9 mouse cellular contexts compared by ENCODE assay signal in genomic region chr5:135537326-135537725, GRCm38 (mm10). TPM values are rescaled to one million over a fixed set of nuclear protein-coding genes. Genes with fewer than 3 reads are reported as not detected.
DNase-seq lines count a peak whose midpoint lies in the region; ATAC-seq and TF ChIP-seq lines count a peak whose summit lies in the region.
"Had no signal": no experiment of that assay in that cellular context is flagged by ENCODE, and none has a peak within 500 bp of the region (broad histone marks: within the 10 kb centered on the region; RNA-seq: fewer than 3 reads in every experiment).

No protein-coding gene starts in this region.

- no peak overlapping the region for H3K4me3 ChIP-seq in kidney, adult 2 months (ENCODE audit: insufficient read depth, low read depth, low read length)
- no peak overlapping the region for H3K4me3 ChIP-seq in heart, embryonic 16.5 days (ENCODE audit: low read length)
- H3K4me3 ChIP-seq in midbrain, embryonic 16.5 days (ENCODE audit: low read depth, low read length) = no peak overlapping the region

- no peak overlapping the region for H3K9ac ChIP-seq in heart, embryonic 16.5 days (ENCODE audit: low read length)
- no peak overlapping the region for H3K9ac ChIP-seq in midbrain, embryonic 16.5 days (ENCODE audit: low read depth, low read length)

- no peak overlapping the region for H3K27ac ChIP-seq in kidney, adult 2 months (ENCODE audit: insufficient read depth, low read depth, low read length)
- H3K27ac ChIP-seq in heart, embryonic 16.5 days (ENCODE audit: low read length) = no peak overlapping the region
- no peak overlapping the region for H3K27ac ChIP-seq in midbrain, embryonic 16.5 days (ENCODE audit: low read length)

- ATAC-seq in heart, embryonic 16.5 days (replicated peaks; ENCODE audit: extremely low read depth, insufficient read depth, low FRiP score) = 0 out of 2 replicates have a peak, but pooled peaks have one; percentile 33
- no peak for ATAC-seq in cerebellum, adult (ENCODE audit: insufficient number of reproducible peaks, low FRiP score, low TSS enrichment)
- ATAC-seq in midbrain, embryonic 16.5 days = no peak

- DNase-seq in kidney, adult 2 months = peak; percentile 70
- DNase-seq in kidney, adult 18-20 months = no peak
- DNase-seq in lung, postnatal 36 days = peak; percentile 74
- DNase-seq in thymus, postnatal 0 days (ENCODE audit: low spot score) = peak; percentile 30
- DNase-seq in testis, postnatal 10 days (ENCODE audit: low spot score) = no peak

- WGBS in kidney, adult 2 months = 63% methylated on average over 4 of the region's 4 CpGs
- WGBS in heart, embryonic 16.5 days = 56% methylated on average over 4 of the region's 4 CpGs
- WGBS in midbrain, embryonic 16.5 days = 83% methylated on average over 4 of the region's 4 CpGs

- no peaks in the 10 kb centered on the region for H3K27me3 ChIP-seq in kidney, adult 2 months (replicated peaks; ENCODE audit: control insufficient read depth, insufficient read depth, low read length)
- no peaks in the 10 kb centered on the region for H3K27me3 ChIP-seq in heart, embryonic 16.5 days (ENCODE audit: control insufficient read depth, insufficient read depth, low read length)
- H3K27me3 ChIP-seq in midbrain, embryonic 16.5 days (ENCODE audit: control insufficient read depth, insufficient read depth, low read depth, low read length) = no peaks in the 10 kb centered on the region

- H3K9me3 ChIP-seq in heart, embryonic 16.5 days (replicated peaks; ENCODE audit: control insufficient read depth, low read length) = no peaks in the 10 kb centered on the region
- no peaks in the 10 kb centered on the region for H3K9me3 ChIP-seq in midbrain, embryonic 16.5 days (replicated peaks; ENCODE audit: control insufficient read depth, low read length, poor library complexity, severe bottlenecking)

- H3K4me2 ChIP-seq in heart, embryonic 16.5 days (ENCODE audit: low read depth, low read length) = 0 out of 2 replicates have a peak overlapping the region, but pooled peaks have one; percentile 0
- H3K4me2 ChIP-seq in midbrain, embryonic 16.5 days (ENCODE audit: low read length) = no peak overlapping the region

- no peak for TF ChIP-seq POLR2A in kidney, adult 2 months (IDR thresholded peaks at IDR 0.05; ENCODE audit: low read depth, low read length)

- H3K36me3 ChIP-seq in kidney, adult 2 months (ENCODE audit: control insufficient read depth, insufficient read depth, low read length) = no peaks in the 10 kb centered on the region
- no peaks in the 10 kb centered on the region for H3K36me3 ChIP-seq in heart, embryonic 16.5 days (ENCODE audit: control insufficient read depth, insufficient read depth)
- no peaks in the 10 kb centered on the region for H3K36me3 ChIP-seq in midbrain, embryonic 16.5 days (ENCODE audit: control insufficient read depth, insufficient read depth, low read length)

- no peak for TF ChIP-seq CTCF in kidney, adult 2 months (conservative IDR thresholded peaks at IDR 0.05; ENCODE audit: insufficient read depth, insufficient read length, low read depth, low read length)

- no peaks in the 10 kb centered on the region for H3K4me1 ChIP-seq in kidney, adult 2 months (ENCODE audit: control insufficient read depth, insufficient read depth, low read length)
- H3K4me1 ChIP-seq in heart, embryonic 16.5 days (ENCODE audit: control insufficient read depth, insufficient read depth, low read length) = peaks cover 5% of the 10 kb centered on the region; the same call in 1 of the 2 replicates
- no peaks in the 10 kb centered on the region for H3K4me1 ChIP-seq in midbrain, embryonic 16.5 days (ENCODE audit: control insufficient read depth, insufficient read depth, low read length)

RNA-seq across cellular contexts. Expression of gene Hip1, which starts 7.6 kb away (rescaled TPM):
- 14.1 and 16.6 TPM in 2 replicates for polyA plus RNA-seq in kidney, adult 2 months (2012; rRNA removed)
- polyA plus RNA-seq in heart, embryonic 16.5 days (2015; fragmentation: Nextera tagmentation; extraction: Ambion mirVana) = 20.3 and 23.5 TPM in 2 replicates
- 2.4 and 2.7 TPM in 2 replicates for polyA plus RNA-seq in thymus, postnatal 0 days (2015; fragmentation: Nextera tagmentation; extraction: Ambion mirVana)
- 39.4 and 39.7 TPM in 2 replicates for polyA plus RNA-seq in midbrain, embryonic 16.5 days (2015; fragmentation: Nextera tagmentation; extraction: Ambion mirVana)

RNA-seq across cellular contexts. Expression of gene Ccl26, which starts 26.0 kb away (rescaled TPM):
- not detected in 2 replicates for polyA plus RNA-seq in kidney, adult 2 months (2012; rRNA removed)
- polyA plus RNA-seq in heart, embryonic 16.5 days (2015; fragmentation: Nextera tagmentation; extraction: Ambion mirVana) = not detected in 2 replicates
- not detected in 2 replicates for polyA plus RNA-seq in thymus, postnatal 0 days (2015; fragmentation: Nextera tagmentation; extraction: Ambion mirVana)
- not detected in 2 replicates for polyA plus RNA-seq in midbrain, embryonic 16.5 days (2015; fragmentation: Nextera tagmentation; extraction: Ambion mirVana)
- polyA plus RNA-seq: neural tube, embryonic 14.5 days had no signal

RNA-seq across cellular contexts. Expression of gene Ccl24, which starts 35.5 kb away (rescaled TPM):
- polyA plus RNA-seq in kidney, adult 2 months (2012; rRNA removed) = 1.0 and 1.2 TPM in 2 replicates
- 4.4 and 7.3 TPM in 2 replicates for polyA plus RNA-seq in heart, embryonic 16.5 days (2015; fragmentation: Nextera tagmentation; extraction: Ambion mirVana)
- 32.0 and 35.5 TPM in 2 replicates for polyA plus RNA-seq in thymus, postnatal 0 days (2015; fragmentation: Nextera tagmentation; extraction: Ambion mirVana)
- 1.2 and 2.3 TPM in 2 replicates for polyA plus RNA-seq in midbrain, embryonic 16.5 days (2015; fragmentation: Nextera tagmentation; extraction: Ambion mirVana)
- polyA plus RNA-seq: neural tube, embryonic 14.5 days had no signal

Comparison
In these comparisons a context has a peak if more than half of its experiments do, and no peak if none do; other contexts are left out.
1. DNase-seq: peak in kidney, adult 2 months (single experiment), lung, postnatal 36 days (single experiment) and thymus, postnatal 0 days (single experiment); none in kidney, adult 18-20 months (single experiment) and testis, postnatal 10 days (single experiment).